Mouse (Mus musculus): ENCODE measurements around the gene Scamp3. TPM values are rescaled to one million over a fixed set of nuclear protein-coding genes. Genes with fewer than 3 reads are reported as not detected.
"Not testable (repeated sequence)": the region's sequence is repeated elsewhere in the genome, so short reads cannot be mapped to it uniquely, and the experiment has no call there.

Gene Scamp3
- polyA plus RNA-seq, 1 experiment from 2014 or later, result 93.9 TPM

DNA sequence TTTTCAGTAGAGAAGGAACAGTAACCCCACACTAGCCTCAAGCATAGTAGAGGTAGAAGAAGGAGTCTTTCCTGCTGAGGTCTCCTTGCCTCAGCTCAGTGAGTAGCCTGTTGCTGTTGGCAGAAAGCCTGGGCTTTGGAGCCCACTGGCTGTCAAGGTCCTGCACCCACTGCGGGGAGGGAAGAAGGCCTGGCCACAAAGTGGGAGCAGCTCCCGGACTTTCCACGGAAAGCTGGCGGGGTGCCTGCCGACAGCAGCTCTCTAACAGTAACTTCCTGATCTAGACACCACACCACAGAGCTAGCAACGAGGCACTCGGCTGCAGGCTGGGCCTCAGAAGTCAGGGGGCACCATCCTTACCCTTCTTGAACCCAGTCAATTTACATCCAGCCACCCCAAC is 33.5 kb downstream of the Scamp3 start:
- Histone ChIP-seq H3K27ac (ENCODE audit: low read length) (no peak overlapping the region), H3K36me3 (ENCODE audit: control insufficient read depth, insufficient read depth) (peaks cover 28% of the 10 kb centered on the region), H3K9ac (ENCODE audit: low read length) (no peak overlapping the region), H3K4me2 (ENCODE audit: low read depth, low read length) (no peak overlapping the region), H3K4me1 (ENCODE audit: control insufficient read depth, insufficient read depth, low read length) (peaks cover 19% of the 10 kb centered on the region), H3K4me3 (ENCODE audit: low read length) (no peak overlapping the region), H3K27me3 (ENCODE audit: control insufficient read depth, insufficient read depth, low read length) (no peaks in the 10 kb centered on the region), H3K9me3 (replicated peaks; ENCODE audit: control insufficient read depth, low read length) (no peaks in the 10 kb centered on the region)
- no peak for ATAC-seq (replicated peaks; ENCODE audit: extremely low read depth, insufficient read depth, low FRiP score)
- 61% methylated on average over 7 of the region's 7 CpGs for WGBS

DNA sequence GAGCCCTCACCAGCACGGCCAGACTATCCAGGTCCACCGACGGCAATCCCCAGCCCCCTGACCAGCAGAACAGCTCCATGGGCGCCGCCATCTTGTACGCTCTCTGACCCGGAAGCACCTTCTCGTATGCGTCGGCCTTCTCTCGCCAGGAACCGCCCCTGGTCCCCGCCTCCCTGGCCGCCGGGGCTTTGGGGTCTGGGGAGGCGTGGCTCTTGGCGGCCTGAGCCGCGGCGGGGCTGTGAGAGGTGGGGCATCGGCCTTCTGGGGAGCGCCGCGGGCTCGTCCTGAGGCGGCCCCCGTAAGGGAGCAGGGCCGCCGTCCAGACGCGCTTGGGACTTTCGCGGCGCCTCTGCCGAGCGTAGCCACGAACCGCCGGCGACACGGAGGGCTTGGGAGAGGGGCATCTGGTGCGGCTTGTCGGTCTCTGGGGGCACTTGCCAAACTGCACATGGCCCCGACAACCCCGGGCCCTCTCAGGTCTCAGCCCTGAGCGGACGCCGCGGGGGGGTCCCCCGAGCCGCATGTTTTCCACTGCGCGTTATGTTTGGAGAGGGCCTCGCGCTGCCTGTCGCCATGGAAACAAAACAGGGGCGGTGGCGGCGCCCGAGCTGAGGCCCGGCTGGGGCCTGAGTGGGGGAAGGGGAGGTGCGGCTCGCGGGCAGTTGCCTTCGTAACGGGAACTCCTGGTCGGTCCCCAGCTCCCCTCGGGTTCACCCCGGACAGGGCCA is 36.7 kb downstream of the Scamp3 start:
- Histone ChIP-seq H3K9ac (ENCODE audit: low read length) (peak overlapping the region; percentile 87), H3K4me1 (ENCODE audit: control insufficient read depth, insufficient read depth, low read length) (peaks cover 19% of the 10 kb centered on the region), H3K27me3 (ENCODE audit: control insufficient read depth, insufficient read depth, low read length) (no peaks in the 10 kb centered on the region), H3K4me3 (ENCODE audit: low read length) (peak overlapping the region; percentile 94), H3K4me2 (ENCODE audit: low read depth, low read length) (peak overlapping the region; percentile 90), H3K36me3 (ENCODE audit: control insufficient read depth, insufficient read depth) (peaks cover 10% of the 10 kb centered on the region), H3K27ac (ENCODE audit: low read length) (peak overlapping the region; percentile 96), H3K9me3 (replicated peaks; ENCODE audit: control insufficient read depth, low read length) (no peaks in the 10 kb centered on the region)
- ATAC-seq (replicated peaks; ENCODE audit: extremely low read depth, insufficient read depth, low FRiP score), result peak; percentile 93
- WGBS, result under 1% methylated on average over 68 of the region's 69 CpGs

DNA sequence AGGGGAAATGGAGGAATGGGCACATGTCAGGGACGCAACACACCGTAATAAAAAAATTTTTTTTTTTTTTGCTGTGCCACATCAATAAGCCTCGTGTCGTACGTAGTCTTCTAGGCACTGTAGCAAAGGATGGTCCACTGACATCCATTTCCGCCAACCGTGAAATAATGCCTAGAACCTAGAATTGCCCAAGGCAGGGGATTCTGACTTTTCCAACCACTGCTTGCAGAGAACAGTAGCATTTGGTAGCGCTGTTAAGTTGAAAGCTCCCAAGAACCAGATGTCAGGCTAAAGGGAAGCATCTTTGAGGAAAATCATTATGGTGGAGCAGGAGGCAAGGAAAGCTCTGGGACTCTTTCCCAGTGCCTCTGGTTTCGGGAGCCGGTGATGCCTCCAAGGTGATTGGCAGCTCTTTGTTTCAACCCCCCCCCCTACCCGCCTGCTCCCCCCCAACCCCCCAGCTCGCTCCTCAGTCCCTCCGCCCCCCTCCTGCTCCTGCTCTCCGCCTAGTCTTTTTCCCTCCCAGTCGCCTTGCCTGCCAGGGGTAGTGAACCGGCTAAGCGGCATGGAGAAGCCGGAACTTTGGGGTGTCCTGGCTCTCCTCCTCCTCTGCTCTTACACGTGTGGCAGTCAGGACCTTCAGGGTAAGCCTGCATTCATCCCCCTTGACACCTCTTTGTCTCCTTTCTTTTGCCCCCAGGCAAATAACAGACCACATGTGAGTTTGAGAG is 37.6 kb downstream of the Scamp3 start, which contains the start of gene Thbs3:
Thbs3 (plus strand) TSS at position 500 of the 731 bp plus-strand sequence.
- H3K4me2 ChIP-seq (ENCODE audit: low read depth, low read length), result peak within 1 kb of the TSS; percentile 90
- no peaks in the 10 kb centered on the region for H3K27me3 ChIP-seq (ENCODE audit: control insufficient read depth, insufficient read depth, low read length)
- peak within 1 kb of the TSS; percentile 94 for H3K4me3 ChIP-seq (ENCODE audit: low read length)
- H3K27ac ChIP-seq (ENCODE audit: low read length), result peak within 1 kb of the TSS; percentile 96
- no peaks in the 10 kb centered on the region for H3K9me3 ChIP-seq (replicated peaks; ENCODE audit: control insufficient read depth, low read length)
- no peak for ATAC-seq (replicated peaks; ENCODE audit: extremely low read depth, insufficient read depth, low FRiP score)
- 0 out of 2 replicates have a peak, but pooled peaks cover 4% of the 10 kb centered on the region for H3K36me3 ChIP-seq (ENCODE audit: control insufficient read depth, insufficient read depth)
- H3K4me1 ChIP-seq (ENCODE audit: control insufficient read depth, insufficient read depth, low read length), result peaks cover 19% of the 10 kb centered on the region
- WGBS, result 5% methylated on average over 19 of the region's 19 CpGs
- H3K9ac ChIP-seq (ENCODE audit: low read length), result peak within 1 kb of the TSS; percentile 87

DNA sequence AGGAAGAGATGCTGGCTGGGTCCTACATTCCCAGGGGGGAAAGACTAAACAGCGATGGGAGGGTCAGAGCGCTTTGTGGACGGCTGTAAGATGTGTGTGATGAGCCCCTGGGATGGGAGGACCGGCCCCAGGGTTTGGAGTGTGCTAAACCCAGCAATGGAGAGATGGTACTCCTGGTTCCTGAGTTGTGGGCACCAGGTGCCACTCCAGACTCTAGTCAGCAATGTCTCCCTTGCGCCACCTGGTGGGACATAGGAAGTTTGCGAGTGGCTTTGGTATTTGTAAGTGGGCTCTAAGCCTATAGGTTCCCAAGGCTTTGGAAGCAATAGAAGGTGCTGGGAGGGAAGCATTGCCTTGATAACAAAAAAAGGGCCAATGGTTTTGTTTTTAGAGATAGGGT is 38.6 kb downstream of the Scamp3 start:
- Histone ChIP-seq H3K27ac (ENCODE audit: low read length) (no peak overlapping the region), H3K9ac (ENCODE audit: low read length) (no peak overlapping the region), H3K4me1 (ENCODE audit: control insufficient read depth, insufficient read depth, low read length) (peaks cover 19% of the 10 kb centered on the region), H3K9me3 (replicated peaks; ENCODE audit: control insufficient read depth, low read length) (no peaks in the 10 kb centered on the region), H3K27me3 (ENCODE audit: control insufficient read depth, insufficient read depth, low read length) (no peaks in the 10 kb centered on the region), H3K4me2 (ENCODE audit: low read depth, low read length) (peak overlapping the region; percentile 90), H3K4me3 (ENCODE audit: low read length) (peak overlapping the region; percentile 39), H3K36me3 (ENCODE audit: control insufficient read depth, insufficient read depth) (no peaks in the 10 kb centered on the region)
- under 1% methylated on average over 6 of the region's 6 CpGs for WGBS
- no peak for ATAC-seq (replicated peaks; ENCODE audit: extremely low read depth, insufficient read depth, low FRiP score)

DNA sequence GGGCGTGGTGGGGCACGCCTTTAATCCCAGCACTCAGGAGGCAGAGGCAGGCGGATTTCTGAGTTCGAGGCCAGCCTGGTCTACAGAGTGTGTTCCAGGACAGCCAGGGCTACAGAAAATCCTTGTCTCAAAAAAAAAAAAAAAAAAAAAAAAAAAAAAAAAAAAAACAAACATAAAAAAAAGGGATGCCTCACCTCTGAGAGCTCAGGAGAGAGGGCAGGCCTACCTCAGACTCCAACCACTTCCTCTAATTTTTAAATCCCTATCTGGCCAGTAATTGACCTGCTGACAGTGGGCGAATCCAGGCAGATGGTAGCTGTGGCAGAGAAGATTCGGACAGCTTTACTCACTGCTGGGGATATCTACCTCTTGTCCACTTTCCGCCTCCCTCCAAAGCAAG is 39.1 kb downstream of the Scamp3 start:
- not testable (repeated sequence) for H3K9ac ChIP-seq (ENCODE audit: low read length); H3K4me3 ChIP-seq (ENCODE audit: low read length); ATAC-seq (replicated peaks; ENCODE audit: extremely low read depth, insufficient read depth, low FRiP score); H3K4me2 ChIP-seq (ENCODE audit: low read depth, low read length); H3K9me3 ChIP-seq (replicated peaks; ENCODE audit: control insufficient read depth, low read length); H3K27me3 ChIP-seq (ENCODE audit: control insufficient read depth, insufficient read depth, low read length); H3K36me3 ChIP-seq (ENCODE audit: control insufficient read depth, insufficient read depth); H3K27ac ChIP-seq (ENCODE audit: low read length)
- peaks cover 19% of the 10 kb centered on the region for H3K4me1 ChIP-seq (ENCODE audit: control insufficient read depth, insufficient read depth, low read length)
- 68% methylated on average over 7 of the region's 7 CpGs for WGBS

DNA sequence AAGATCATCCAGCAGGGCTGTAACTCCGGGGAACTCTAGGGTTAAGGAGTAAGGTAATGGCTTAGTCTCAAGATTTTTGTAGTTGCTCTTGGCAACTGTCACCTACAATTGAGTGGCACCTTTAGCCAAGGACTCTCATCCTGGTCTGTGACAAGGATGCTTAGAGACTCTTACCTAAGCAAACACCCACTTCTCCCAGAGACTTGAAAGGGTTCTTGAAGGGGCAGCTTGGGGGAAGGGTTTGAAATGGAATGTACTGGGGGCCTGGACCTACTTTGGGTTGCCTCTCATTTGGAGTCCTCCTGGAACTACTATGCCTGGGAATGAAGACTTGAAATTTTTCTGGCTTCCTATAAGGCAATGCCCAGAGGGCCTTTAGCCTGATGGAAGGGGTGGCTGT is 41.0 kb downstream of the Scamp3 start:
- Histone ChIP-seq H3K36me3 (ENCODE audit: control insufficient read depth, insufficient read depth) (no peaks in the 10 kb centered on the region), H3K27me3 (ENCODE audit: control insufficient read depth, insufficient read depth, low read length) (no peaks in the 10 kb centered on the region), H3K9me3 (replicated peaks; ENCODE audit: control insufficient read depth, low read length) (no peaks in the 10 kb centered on the region), H3K9ac (ENCODE audit: low read length) (no peak overlapping the region), H3K27ac (ENCODE audit: low read length) (no peak overlapping the region), H3K4me1 (ENCODE audit: control insufficient read depth, insufficient read depth, low read length) (peaks cover 13% of the 10 kb centered on the region), H3K4me3 (ENCODE audit: low read length) (no peak overlapping the region), H3K4me2 (ENCODE audit: low read depth, low read length) (no peak overlapping the region)
- WGBS, result 69% methylated on average over 1 of the region's 1 CpGs
- no peak for ATAC-seq (replicated peaks; ENCODE audit: extremely low read depth, insufficient read depth, low FRiP score)

DNA sequence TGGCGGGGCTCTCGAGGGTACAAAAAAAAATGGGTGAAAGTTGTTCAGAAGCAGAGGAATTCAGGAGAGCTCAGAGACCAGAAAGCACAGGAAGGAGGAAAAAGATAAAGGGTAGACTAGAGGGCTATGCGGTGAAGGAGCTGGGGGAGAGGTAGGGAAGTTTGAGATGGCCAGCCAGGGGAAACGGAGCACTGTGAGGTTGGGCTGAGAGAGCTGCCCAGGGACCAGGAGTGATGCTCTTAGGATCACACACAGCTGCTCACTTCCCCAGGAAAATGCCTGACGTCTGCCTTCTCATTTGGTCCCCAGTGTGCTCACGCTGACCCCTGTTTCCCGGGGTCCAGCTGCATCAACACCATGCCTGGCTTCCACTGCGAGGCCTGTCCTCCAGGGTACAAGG is 42.3 kb downstream of the Scamp3 start:
- no peak overlapping the region for H3K27ac ChIP-seq (ENCODE audit: low read length)
- H3K4me2 ChIP-seq (ENCODE audit: low read depth, low read length), result no peak overlapping the region
- WGBS, result 27% methylated on average over 8 of the region's 8 CpGs
- H3K9me3 ChIP-seq (replicated peaks; ENCODE audit: control insufficient read depth, low read length), result no peaks in the 10 kb centered on the region
- H3K27me3 ChIP-seq (ENCODE audit: control insufficient read depth, insufficient read depth, low read length), result no peaks in the 10 kb centered on the region
- no peak overlapping the region for H3K4me3 ChIP-seq (ENCODE audit: low read length)
- no peak overlapping the region for H3K9ac ChIP-seq (ENCODE audit: low read length)
- no peak for ATAC-seq (replicated peaks; ENCODE audit: extremely low read depth, insufficient read depth, low FRiP score)
- H3K4me1 ChIP-seq (ENCODE audit: control insufficient read depth, insufficient read depth, low read length), result peaks cover 11% of the 10 kb centered on the region
- no peaks in the 10 kb centered on the region for H3K36me3 ChIP-seq (ENCODE audit: control insufficient read depth, insufficient read depth)

DNA sequence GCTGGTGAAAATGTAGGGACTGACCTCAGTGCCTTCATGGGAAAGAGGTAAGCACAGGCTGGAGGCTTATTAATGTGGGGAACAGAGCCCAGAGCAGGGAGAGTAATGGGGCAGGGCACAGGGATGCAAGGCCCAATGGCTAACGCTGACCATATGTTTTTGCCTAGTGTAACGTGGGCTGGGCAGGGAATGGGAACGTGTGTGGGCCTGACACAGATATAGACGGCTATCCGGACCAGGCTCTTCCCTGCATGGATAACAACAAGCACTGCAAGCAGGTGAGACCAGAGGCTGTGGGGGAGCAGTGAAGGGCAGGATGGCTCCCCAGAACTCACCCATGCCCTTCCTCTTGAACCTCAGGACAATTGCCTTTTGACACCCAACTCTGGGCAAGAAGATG is 43.9 kb downstream of the Scamp3 start:
- H3K27me3 ChIP-seq (ENCODE audit: control insufficient read depth, insufficient read depth, low read length), result peaks cover 7% of the 10 kb centered on the region; the same call in 1 of the 2 replicates
- ATAC-seq (replicated peaks; ENCODE audit: extremely low read depth, insufficient read depth, low FRiP score), result no peak
- H3K36me3 ChIP-seq (ENCODE audit: control insufficient read depth, insufficient read depth), result no peaks in the 10 kb centered on the region
- no peaks in the 10 kb centered on the region for H3K9me3 ChIP-seq (replicated peaks; ENCODE audit: control insufficient read depth, low read length)
- no peaks in the 10 kb centered on the region for H3K4me1 ChIP-seq (ENCODE audit: control insufficient read depth, insufficient read depth, low read length)
- no peak overlapping the region for H3K27ac ChIP-seq (ENCODE audit: low read length)
- H3K9ac ChIP-seq (ENCODE audit: low read length), result no peak overlapping the region
- WGBS, result 74% methylated on average over 5 of the region's 5 CpGs
- no peak overlapping the region for H3K4me3 ChIP-seq (ENCODE audit: low read length)
- no peak overlapping the region for H3K4me2 ChIP-seq (ENCODE audit: low read depth, low read length)

DNA sequence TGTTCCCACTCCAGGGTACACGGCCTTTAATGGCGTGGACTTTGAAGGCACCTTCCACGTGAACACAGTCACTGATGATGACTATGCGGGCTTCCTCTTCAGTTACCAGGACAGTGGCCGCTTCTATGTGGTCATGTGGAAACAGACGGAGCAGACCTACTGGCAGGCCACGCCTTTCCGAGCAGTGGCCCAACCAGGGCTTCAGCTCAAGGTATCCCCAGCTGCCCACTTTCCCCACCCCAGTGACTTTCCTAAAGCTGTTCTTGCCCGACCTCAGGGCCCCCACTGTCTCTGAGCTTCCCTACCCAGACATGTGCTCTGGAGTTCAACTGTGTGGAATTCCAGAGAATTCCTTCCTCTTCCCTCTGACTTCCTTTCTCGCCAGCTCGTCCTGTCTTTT is 47.5 kb downstream of the Scamp3 start:
- whole genome bisulfite sequencing, result 77% methylated on average over 11 of the region's 11 CpGs

More for the DNA sequence above, 47.5 kb downstream of the Scamp3 start:
- Histone ChIP-seq H3K4me1 (ENCODE audit: control insufficient read depth, insufficient read depth, low read length) (peaks cover 12% of the 10 kb centered on the region), H3K27me3 (ENCODE audit: control insufficient read depth, insufficient read depth, low read length) (peaks cover 16% of the 10 kb centered on the region; the same call in 1 of the 2 replicates), H3K4me2 (ENCODE audit: low read depth, low read length) (no peak overlapping the region), H3K4me3 (ENCODE audit: low read length) (no peak overlapping the region), H3K9ac (ENCODE audit: low read length) (no peak overlapping the region), H3K36me3 (ENCODE audit: control insufficient read depth, insufficient read depth) (no peaks in the 10 kb centered on the region), H3K9me3 (replicated peaks; ENCODE audit: control insufficient read depth, low read length) (no peaks in the 10 kb centered on the region), H3K27ac (ENCODE audit: low read length) (no peak overlapping the region)
- ATAC-seq (replicated peaks; ENCODE audit: extremely low read depth, insufficient read depth, low FRiP score), result no peak
